Mouse (Mus musculus) bone marrow macrophage, adult 2 months (primary cell): ENCODE measurements around the gene Htra3. TPM values are rescaled to one million over a fixed set of nuclear protein-coding genes. Genes with fewer than 3 reads are reported as not detected.
A peak's percentile ranks its signal among the peaks of the same experiment; 100 is the strongest.

Experiments
- H3K27ac ChIP-seq: 2 replicates; pipeline ENCODE4 v1.5.1; 2012; ENCODE audit warnings: low read depth, low read length; ENCODE audit not compliant: insufficient read depth
- H3K4me1 ChIP-seq: 2 replicates; pipeline ENCODE4 v1.6.1; 2012; ENCODE audit warnings: low read length; ENCODE audit not compliant: control insufficient read depth, insufficient read depth
- H3K4me3 ChIP-seq: 2 replicates; pipeline ENCODE4 v1.5.1; 2012; ENCODE audit warnings: mild to moderate bottlenecking, low read length, moderate library complexity; ENCODE audit not compliant: insufficient read depth
- CTCF ChIP-seq: IDR thresholded peaks from 2 replicates; pipeline ENCODE4 v1.5.1; 2012; ENCODE audit warnings: low read depth, mild to moderate bottlenecking, low read length, moderate library complexity
- POLR2A ChIP-seq: IDR thresholded peaks from 2 replicates; pipeline ENCODE4 v1.6.1; 2012; ENCODE audit warnings: mild to moderate bottlenecking, low read depth, low read length, borderline replicate concordance
- polyA plus RNA-seq: library from polyadenylated mRNA; stranded (reverse); fragments of >200 nt; gene quantifications from 2 replicates; pipeline ENCODE4 v1.2.4, GENCODE M21; 2012; ENCODE audit not compliant: missing spikeins, insufficient read depth, insufficient read length

The Htra3 gene
- polyA plus RNA-seq, 1 experiment, result 0.98 TPM

DNA sequence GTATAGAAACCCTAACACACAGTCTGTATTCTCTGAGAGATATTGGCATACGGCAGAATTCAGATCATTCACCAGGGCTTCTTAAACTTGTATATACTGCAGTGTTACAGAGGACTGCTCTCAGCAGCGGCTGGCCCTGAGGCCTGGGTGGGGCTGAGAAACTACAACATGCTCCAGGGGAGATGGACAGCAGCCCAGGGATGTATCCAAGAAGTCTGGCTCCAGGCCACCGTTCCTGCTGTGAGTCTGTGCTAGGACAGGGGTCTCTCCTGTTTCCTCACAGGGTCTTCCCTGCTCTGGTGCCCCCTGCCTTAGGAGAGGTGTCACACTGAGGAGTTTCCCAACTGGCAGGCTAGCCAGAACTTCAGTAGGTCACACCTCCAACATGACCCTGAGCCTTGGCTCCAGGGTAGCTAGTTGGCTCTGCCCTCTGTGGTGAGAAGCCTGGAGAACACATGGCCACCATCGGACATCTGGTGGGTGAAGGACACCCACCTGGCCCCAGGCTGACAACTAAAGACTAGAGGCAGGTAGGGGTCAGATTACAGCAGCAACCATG, 23.1 kb upstream of the Htra3 start:
- Histone ChIP-seq H3K4me3 (no peak overlapping the region), H3K4me1 (no peaks in the 10 kb centered on the region), H3K27ac (no peak overlapping the region)
- TF ChIP-seq POLR2A (no peak), CTCF (no peak)

- TF ChIP-seq POLR2A, result no peak
- peak; percentile 88 for TF ChIP-seq CTCF
- H3K4me3 ChIP-seq, result no peak overlapping the region
- H3K4me1 ChIP-seq, result no peaks in the 10 kb centered on the region
- no peak overlapping the region for H3K27ac ChIP-seq
Observed at GRCm38 (mm10) chr5:35701042-35701441, 21.5 kb upstream of the Htra3 start.

- no peak overlapping the region for H3K27ac ChIP-seq
- no peak overlapping the region for H3K4me3 ChIP-seq
- TF ChIP-seq CTCF (peak; percentile 58), POLR2A (no peak)
- H3K4me1 ChIP-seq, result peaks cover 3% of the 10 kb centered on the region; the same call in 1 of the 2 replicates
Observed at GRCm38 (mm10) chr5:35695815-35696214, 16.2 kb upstream of the Htra3 start.

GRCm38 (mm10) chr5:35693638-35694037, 14.1 kb upstream of the Htra3 start:
- no peak overlapping the region for H3K27ac ChIP-seq
- H3K4me3 ChIP-seq, result no peak overlapping the region
- peaks cover 10% of the 10 kb centered on the region for H3K4me1 ChIP-seq
- TF ChIP-seq CTCF (no peak), POLR2A (no peak)

DNA sequence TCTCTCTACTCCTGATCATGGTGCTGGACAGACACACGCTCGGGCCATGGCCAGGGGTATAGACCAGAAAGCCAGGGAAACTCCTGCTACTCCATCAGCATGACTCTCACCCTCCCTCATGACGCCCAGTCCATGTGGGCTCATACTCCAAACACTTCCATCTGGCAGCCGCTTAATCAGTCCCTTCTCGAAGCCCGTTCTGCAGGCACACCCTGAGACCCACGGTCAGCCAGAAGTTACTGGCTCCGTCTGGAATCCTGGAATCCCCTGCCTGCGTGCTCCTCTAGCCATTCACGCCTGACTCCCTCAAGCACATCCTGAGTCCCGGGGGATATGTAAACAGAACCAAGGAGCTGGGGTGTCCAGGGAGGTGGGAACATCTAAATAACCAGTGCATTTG, 11.7 kb upstream of the Htra3 start:
- no peak for TF ChIP-seq CTCF
- TF ChIP-seq POLR2A, result no peak

DNA sequence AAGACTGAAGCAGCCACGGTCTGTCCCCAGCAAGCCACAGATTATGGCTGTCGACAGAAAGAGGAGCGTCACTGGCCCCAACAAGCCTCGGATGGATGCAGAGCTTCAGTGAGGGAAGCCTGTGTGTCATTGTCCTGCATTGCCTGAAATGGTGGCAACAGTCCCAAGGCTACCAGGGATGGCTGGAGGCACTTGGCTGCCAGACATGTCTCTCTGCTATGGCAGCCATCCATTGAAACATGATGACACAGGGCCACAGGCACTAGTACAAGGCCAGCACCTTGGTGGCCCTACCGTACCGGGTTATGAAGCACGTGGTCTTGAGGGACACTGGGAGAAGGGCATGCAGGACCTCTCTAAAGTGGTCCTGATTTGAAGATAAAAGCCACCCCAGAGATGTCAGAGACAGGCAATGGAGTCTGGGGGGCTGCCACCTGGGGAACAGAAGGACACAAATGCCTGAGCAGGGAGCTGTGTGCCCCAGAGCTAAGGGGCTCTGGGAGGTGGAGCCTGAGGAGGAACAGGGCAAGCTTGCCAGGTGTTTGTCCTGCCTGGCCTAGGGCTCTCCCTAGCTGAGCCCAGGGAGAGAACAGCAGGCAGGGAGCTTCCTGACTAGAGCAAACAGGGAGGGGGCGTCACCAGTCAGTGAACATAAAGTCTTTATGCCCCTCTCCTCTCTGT, 11.0 kb upstream of the Htra3 start:
- no peak for TF ChIP-seq POLR2A
- no peak for TF ChIP-seq CTCF
- Histone ChIP-seq H3K4me1 (peaks cover 17% of the 10 kb centered on the region), H3K27ac (no peak overlapping the region), H3K4me3 (no peak overlapping the region)

More for the DNA sequence above, 11.7 kb upstream of the Htra3 start:
- Histone ChIP-seq H3K27ac (no peak overlapping the region), H3K4me3 (no peak overlapping the region), H3K4me1 (peaks cover 16% of the 10 kb centered on the region)

DNA sequence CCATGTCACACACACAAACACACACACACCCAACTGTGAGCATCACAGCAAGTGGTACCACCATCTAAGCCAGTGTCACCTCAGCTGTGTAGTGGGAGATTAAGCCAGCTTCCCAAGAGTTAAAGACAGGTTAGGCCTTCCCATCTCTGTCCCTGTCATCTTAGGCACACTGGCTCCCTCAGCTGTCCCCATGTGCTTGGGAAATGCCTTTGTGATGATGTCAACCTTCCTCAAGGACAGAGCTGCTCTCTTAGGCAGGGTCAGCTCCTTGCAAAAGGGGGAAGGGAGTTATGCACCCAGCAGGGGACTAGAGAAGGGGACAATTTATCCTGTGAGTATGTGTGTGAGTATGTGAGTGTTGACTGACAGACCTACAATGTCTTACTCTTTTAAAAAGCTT, 9.8 kb upstream of the Htra3 start:
- Histone ChIP-seq H3K4me3 (no peak overlapping the region), H3K27ac (no peak overlapping the region), H3K4me1 (peaks cover 24% of the 10 kb centered on the region)
- TF ChIP-seq POLR2A (no peak), CTCF (no peak)

GRCm38 (mm10) chr5:35688851-35689250, 9.3 kb upstream of the Htra3 start:
- Histone ChIP-seq H3K27ac (no peak overlapping the region), H3K4me1 (peaks cover 24% of the 10 kb centered on the region), H3K4me3 (no peak overlapping the region)
- TF ChIP-seq POLR2A, result no peak
- TF ChIP-seq CTCF, result no peak

DNA sequence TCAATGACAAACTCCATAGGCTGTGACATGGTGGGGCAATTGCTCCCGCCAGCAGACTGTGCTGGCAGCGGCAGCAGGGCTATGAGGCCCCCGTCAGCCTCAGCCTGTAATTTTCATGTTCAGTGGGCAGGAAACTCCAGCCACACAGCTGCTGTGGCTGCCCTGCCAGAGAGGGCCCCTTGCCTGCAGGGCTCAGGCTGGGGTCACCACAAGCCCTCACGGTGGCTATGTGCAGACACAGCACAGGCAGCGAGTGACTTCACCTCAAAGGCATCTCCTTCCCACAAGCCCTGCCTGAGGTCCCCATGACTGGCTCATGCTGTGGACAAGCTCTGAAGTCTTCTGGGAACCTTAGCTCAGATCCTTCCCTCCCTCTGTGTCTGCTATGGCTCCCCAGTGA, 7.5 kb upstream of the Htra3 start:
- H3K27ac ChIP-seq, result no peak overlapping the region
- peaks cover 20% of the 10 kb centered on the region for H3K4me1 ChIP-seq
- no peak overlapping the region for H3K4me3 ChIP-seq
- TF ChIP-seq CTCF (no peak), POLR2A (no peak)

DNA sequence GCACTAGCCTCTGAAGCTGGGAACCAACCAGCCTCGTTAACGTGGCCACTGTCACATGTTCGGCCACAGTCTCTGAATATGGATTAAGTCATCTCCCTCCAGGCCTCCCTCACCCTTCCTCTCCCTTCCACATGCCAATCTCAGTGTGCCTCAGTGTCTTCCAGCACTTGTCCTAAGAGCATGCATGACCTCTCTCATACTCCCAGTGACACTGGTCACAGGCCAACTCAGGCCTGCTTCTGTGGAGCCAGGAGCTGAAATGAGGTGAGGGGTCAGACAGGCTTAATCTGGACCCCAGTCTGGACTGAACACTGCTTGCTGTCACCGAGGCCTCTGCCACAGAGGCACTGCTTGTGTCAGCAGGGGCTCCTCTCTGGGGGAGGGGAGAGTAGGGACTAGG, 6.8 kb upstream of the Htra3 start:
- Histone ChIP-seq H3K4me3 (no peak overlapping the region), H3K27ac (no peak overlapping the region), H3K4me1 (peaks cover 21% of the 10 kb centered on the region)
- TF ChIP-seq CTCF, result no peak
- no peak for TF ChIP-seq POLR2A

- TF ChIP-seq CTCF, result no peak
- no peak for TF ChIP-seq POLR2A
- Histone ChIP-seq H3K4me3 (no peak overlapping the region), H3K4me1 (peaks cover 22% of the 10 kb centered on the region), H3K27ac (no peak overlapping the region)
Observed at GRCm38 (mm10) chr5:35685079-35685478, 5.5 kb upstream of the Htra3 start.

DNA sequence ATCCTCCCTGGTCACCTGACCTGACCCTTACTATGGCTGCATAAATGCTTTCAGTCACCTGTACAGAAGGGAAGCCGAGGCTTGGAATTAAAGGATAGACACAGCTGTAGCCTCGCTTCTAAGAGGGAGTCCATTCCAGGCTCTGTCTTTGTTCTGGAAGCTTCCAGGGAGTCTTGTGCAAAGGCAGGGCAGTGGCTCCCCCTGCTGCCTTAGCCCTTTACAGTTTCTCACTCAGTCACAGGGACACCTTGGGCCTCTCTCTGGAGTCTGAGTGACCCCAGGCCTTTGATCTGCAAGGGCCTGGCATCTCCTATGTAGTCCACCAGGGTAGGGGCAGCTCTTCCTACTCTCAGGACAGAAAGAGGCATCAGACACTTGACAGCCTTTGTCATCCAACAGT, 1.4 kb upstream of the Htra3 start:
- Histone ChIP-seq H3K4me1 (peaks cover 8% of the 10 kb centered on the region), H3K4me3 (no peak overlapping the region), H3K27ac (no peak overlapping the region)
- TF ChIP-seq POLR2A, result no peak
- TF ChIP-seq CTCF, result peak; percentile 30
